ENCODE assay signal across 27 mouse cellular contexts in genomic region chr11:33529576-33529975, GRCm38 (mm10). TPM values are rescaled to one million over a fixed set of nuclear protein-coding genes. Genes with fewer than 3 reads are reported as not detected.
DNase-seq lines count a peak whose midpoint lies in the region; ATAC-seq and TF ChIP-seq lines count a peak whose summit lies in the region.
"Had no signal": no experiment of that assay in that cellular context is flagged by ENCODE, and none has a peak within 500 bp of the region (broad histone marks: within the 10 kb centered on the region; RNA-seq: fewer than 3 reads in every experiment).

No protein-coding gene starts in this region.

- TF ChIP-seq CTCF in lung, embryonic 14.5 days (IDR thresholded peaks at IDR 0.05; ENCODE audit: low read depth), result no peak

- H3K9ac ChIP-seq in lung, embryonic 14.5 days, result no peak overlapping the region
- no peak overlapping the region for H3K9ac ChIP-seq in neural tube, embryonic 15.5 days (replicated peaks)
- H3K9ac ChIP-seq: embryonic facial prominence, embryonic 15.5 days; hindbrain, embryonic 13.5 days; intestine, embryonic 15.5 days had no signal

- no peaks in the 10 kb centered on the region for H3K27me3 ChIP-seq in lung, embryonic 14.5 days (ENCODE audit: insufficient read depth, low read length)
- H3K27me3 ChIP-seq in neural tube, embryonic 15.5 days (replicated peaks), result no peaks in the 10 kb centered on the region
- H3K27me3 ChIP-seq: embryonic facial prominence, embryonic 15.5 days; hindbrain, embryonic 13.5 days; intestine, embryonic 15.5 days had no signal

- H3K36me3 ChIP-seq in lung, embryonic 14.5 days (ENCODE audit: insufficient read depth), result no peaks in the 10 kb centered on the region
- H3K36me3 ChIP-seq in neural tube, embryonic 15.5 days, result no peaks in the 10 kb centered on the region
- H3K36me3 ChIP-seq: embryonic facial prominence, embryonic 15.5 days; forebrain, embryonic 10.5 days; heart, embryonic 10.5 days; hindbrain, embryonic 13.5 days; intestine, embryonic 15.5 days had no signal

- no peak overlapping the region for H3K27ac ChIP-seq in lung, embryonic 14.5 days (ENCODE audit: low read depth)
- no peak overlapping the region for H3K27ac ChIP-seq in neural tube, embryonic 15.5 days (replicated peaks)
- H3K27ac ChIP-seq: embryonic facial prominence, embryonic 15.5 days; forebrain, embryonic 10.5 days; gastrocnemius, adult 2 months; heart, embryonic 10.5 days; hindbrain, embryonic 13.5 days; intestine, embryonic 15.5 days had no signal

- ATAC-seq in lung, embryonic 14.5 days (ENCODE audit: insufficient read depth), result 0 out of 2 replicates have a peak, but pooled peaks have one; percentile 35
- ATAC-seq in neural tube, embryonic 15.5 days (ENCODE audit: low FRiP score), result no peak
- ATAC-seq: forebrain, embryonic 14.5 days; intestine, embryonic 15.5 days had no signal

- WGBS in lung, embryonic 14.5 days, result 6% methylated on average over 2 of the region's 2 CpGs
- WGBS in neural tube, embryonic 15.5 days, result 72% methylated on average over 2 of the region's 2 CpGs

- no peaks in the 10 kb centered on the region for H3K9me3 ChIP-seq in lung, embryonic 14.5 days (ENCODE audit: low read depth, low read length)
- no peaks in the 10 kb centered on the region for H3K9me3 ChIP-seq in neural tube, embryonic 15.5 days (replicated peaks)
- H3K9me3 ChIP-seq: embryonic facial prominence, embryonic 15.5 days; forebrain, embryonic 10.5 days; heart, embryonic 10.5 days; hindbrain, embryonic 13.5 days; intestine, embryonic 15.5 days had no signal

- H3K4me2 ChIP-seq in lung, embryonic 14.5 days, result no peak overlapping the region
- H3K4me2 ChIP-seq in neural tube, embryonic 15.5 days, result no peak overlapping the region
- H3K4me2 ChIP-seq: embryonic facial prominence, embryonic 15.5 days; hindbrain, embryonic 13.5 days; intestine, embryonic 15.5 days had no signal

- peak; percentile 56 for DNase-seq in heart, adult 11 months
- DNase-seq in heart, adult 18-20 months, result no peak
- no peak for DNase-seq in lung, embryonic 14.5 days
- DNase-seq in lung, postnatal 10 days, result no peak
- DNase-seq in ZHBTc4 (ENCODE audit: low read depth, low spot score), result peak; percentile 78
- DNase-seq in right cerebral cortex, postnatal 36 days (ENCODE audit: low spot score in 2 of 2), result no peak
- DNase-seq: adrenal gland, adult 2 months; adrenal gland, postnatal 25 days; cerebellum, adult 8-10 months; cerebellum, postnatal 25 days; gastrocnemius, adult 2 months; gastrocnemius, postnatal 25 days; heart, postnatal 10 days; heart, postnatal 4 days had no signal

- H3K4me1 ChIP-seq in lung, embryonic 14.5 days (ENCODE audit: insufficient read depth), result no peaks in the 10 kb centered on the region
- H3K4me1 ChIP-seq in neural tube, embryonic 15.5 days, result peaks cover 8% of the 10 kb centered on the region
- H3K4me1 ChIP-seq: embryonic facial prominence, embryonic 15.5 days; forebrain, embryonic 10.5 days; heart, embryonic 10.5 days; intestine, embryonic 15.5 days had no signal

- H3K4me3 ChIP-seq in lung, embryonic 14.5 days (ENCODE audit: low read depth, low read length), result no peak overlapping the region
- no peak overlapping the region for H3K4me3 ChIP-seq in neural tube, embryonic 15.5 days (replicated peaks)
- H3K4me3 ChIP-seq: embryonic facial prominence, embryonic 15.5 days; erythroblast, embryonic 14.5 days; forebrain, embryonic 10.5 days; gastrocnemius, adult 2 months; heart, embryonic 10.5 days; hindbrain, embryonic 13.5 days; intestine, embryonic 15.5 days had no signal

RNA-seq across cellular contexts. Expression of gene Ranbp17, which starts 16.0 kb away (rescaled TPM):
- under 1 TPM; 0.22 to 0.39 TPM for total RNA-seq in heart, adult 18-20 months (2021)
- 6.5 and 6.9 TPM in 2 replicates for polyA plus RNA-seq in lung, embryonic 14.5 days (2014; fragmentation: Nextera tagmentation; extraction: Ambion mirVana)
- 9.0 and 9.4 TPM in 2 replicates for polyA plus RNA-seq in neural tube, embryonic 15.5 days (2015; fragmentation: Nextera tagmentation; extraction: Ambion mirVana)
- total RNA-seq: MEL had no signal
- polyA plus RNA-seq: C2C12 had no signal

RNA-seq across cellular contexts. Expression of gene Gabrp, which starts 49.2 kb away (rescaled TPM):
- 1 to 10 TPM in 1 of 2 experiments, not detected in 1; 1.1 TPM for total RNA-seq in heart, adult 18-20 months (2021)
- not detected in 2 replicates for polyA plus RNA-seq in lung, embryonic 14.5 days (2014; fragmentation: Nextera tagmentation; extraction: Ambion mirVana)
- 0.14 TPM in 1 of 2 replicates, not detected in the other for polyA plus RNA-seq in neural tube, embryonic 15.5 days (2015; fragmentation: Nextera tagmentation; extraction: Ambion mirVana)
- total RNA-seq: adrenal gland, adult 2 months; adrenal gland, postnatal 25 days; gastrocnemius, adult 2 months; gastrocnemius, postnatal 25 days; granulocyte monocyte progenitor cell, adult 5-6 weeks; heart, postnatal 10 days; heart, postnatal 4 days; MEL had no signal
- polyA plus RNA-seq: adrenal gland, adult 2 months; C2C12; cortical plate, adult 2 months; erythroblast, embryonic 14.5 days; forebrain, embryonic 14.5 days; heart, embryonic 14.5 days; hindbrain, embryonic 13.5 days had no signal

Comparison
In these comparisons a context has a peak if more than half of its experiments do, and no peak if none do; other contexts are left out.
1. DNase-seq: peak in heart, adult 11 months (single experiment) and ZHBTc4 (single experiment); none in heart, adult 18-20 months (0 of 2), lung, embryonic 14.5 days (single experiment), lung, postnatal 10 days (single experiment) and right cerebral cortex, postnatal 36 days (0 of 2).